Mouse (Mus musculus) embryonic fibroblast, embryonic 13.5 days (primary cell): ENCODE measurements around the gene Gm3448.
"Not testable (repeated sequence)": the region's sequence is repeated elsewhere in the genome, so short reads cannot be mapped to it uniquely, and the experiment has no call there.

Source experiments
- CTCF ChIP-seq: IDR thresholded peaks from 2 replicates; pipeline ENCODE4 v1.5.1; 2011; ENCODE audit warnings: mild to moderate bottlenecking, control low read depth, low read length, moderate library complexity, borderline replicate concordance; ENCODE audit not compliant: insufficient read depth
- POLR2A ChIP-seq: IDR thresholded peaks from 2 replicates; pipeline ENCODE4 v1.6.1; 2011; ENCODE audit warnings: low read depth, mild to moderate bottlenecking, control low read depth, low read length, moderate library complexity

GRCm38 (mm10) chr17:15031414-15031813 lies 9.9 kb downstream of the Gm3448 start:
- TF ChIP-seq CTCF, POLR2A: not testable (repeated sequence)
